15 mouse cellular contexts compared by ENCODE assay signal in genomic region chr6:89005094-89005493, GRCm38 (mm10).
DNase-seq lines count a peak whose midpoint lies in the region; ATAC-seq and TF ChIP-seq lines count a peak whose summit lies in the region.
"Had no signal": no experiment of that assay in that cellular context is flagged by ENCODE, and none has a peak within 500 bp of the region (broad histone marks: within the 10 kb centered on the region; RNA-seq: fewer than 3 reads in every experiment).

No protein-coding gene starts in this region.

- peak; percentile 12; the same call in 1 of the 2 replicates for TF ChIP-seq CTCF in heart, postnatal 0 days (IDR thresholded peaks at IDR 0.05; ENCODE audit: low read depth)
- 0 out of 2 replicates have a peak, but pooled peaks have one; percentile 10 for TF ChIP-seq CTCF in lung, adult 2 months (IDR thresholded peaks at IDR 0.05; ENCODE audit: insufficient read depth, low read length)
- peak; percentile 58 to 72 for TF ChIP-seq CTCF in CH12.LX (conservative IDR thresholded peaks at IDR 0.05 in 1 of 2, IDR thresholded peaks at IDR 0.05 in 1 of 2; ENCODE audit: low read depth in 2 of 2, low read length in 2 of 2)
- TF ChIP-seq CTCF in bone marrow, adult 2 months (IDR thresholded peaks at IDR 0.05; ENCODE audit: control insufficient read depth, insufficient read depth, low read length) = 0 out of 2 replicates have a peak, but pooled peaks have one; percentile 21

- ATAC-seq in heart, postnatal 0 days (ENCODE audit: insufficient read depth, low read depth) = no peak
- ATAC-seq in midbrain, embryonic 11.5 days (ENCODE audit: low FRiP score) = no peak
- ATAC-seq: activated CD4-positive, CD25-positive, alpha-beta regulatory T cell, adult 4 months; forebrain, embryonic 16.5 days had no signal

- H3K4me1 ChIP-seq in heart, postnatal 0 days (ENCODE audit: control insufficient read depth, insufficient read depth) = peaks cover 7% of the 10 kb centered on the region; the same call in 1 of the 2 replicates
- peaks cover 14% of the 10 kb centered on the region for H3K4me1 ChIP-seq in lung, adult 2 months (ENCODE audit: control insufficient read depth, insufficient read depth, low read length)
- H3K4me1 ChIP-seq in CH12.LX (ENCODE audit: control insufficient read depth in 1 of 2, insufficient read depth in 2 of 2) = peaks cover 15 to 50% of the 10 kb centered on the region in 2 experiments; a peak in 3 of 4 replicates
- H3K4me1 ChIP-seq in bone marrow, adult 2 months (ENCODE audit: control insufficient read depth, insufficient read depth, low read length) = no peaks in the 10 kb centered on the region
- peaks cover 37% of the 10 kb centered on the region for H3K4me1 ChIP-seq in midbrain, embryonic 11.5 days (ENCODE audit: control insufficient read depth, insufficient read depth, low read length)

- H3K27ac ChIP-seq in heart, postnatal 0 days (ENCODE audit: low read depth) = no peak overlapping the region
- no peak overlapping the region for H3K27ac ChIP-seq in CH12.LX (ENCODE audit: insufficient read depth, low read depth)
- H3K27ac ChIP-seq in bone marrow, adult 2 months (ENCODE audit: control insufficient read depth, insufficient read depth, low read depth, low read length, poor library complexity) = no peak overlapping the region
- H3K27ac ChIP-seq in midbrain, embryonic 11.5 days (ENCODE audit: low read depth, low read length) = no peak overlapping the region
- H3K27ac ChIP-seq: heart, embryonic 15.5 days; hindbrain, embryonic 15.5 days; kidney, embryonic 15.5 days; neural tube, embryonic 15.5 days had no signal

- no peak overlapping the region for H3K4me2 ChIP-seq in heart, postnatal 0 days (ENCODE audit: low read depth, low read length)
- H3K4me2 ChIP-seq in CH12.LX (ENCODE audit: insufficient read depth, low read depth, poor library complexity, severe bottlenecking) = no peak overlapping the region
- no peak overlapping the region for H3K4me2 ChIP-seq in midbrain, embryonic 11.5 days
- H3K4me2 ChIP-seq: heart, embryonic 15.5 days; hindbrain, embryonic 15.5 days; kidney, embryonic 15.5 days; neural tube, embryonic 15.5 days had no signal

- H3K27me3 ChIP-seq in heart, postnatal 0 days (ENCODE audit: control insufficient read depth, insufficient read depth, low read length) = no peaks in the 10 kb centered on the region
- H3K27me3 ChIP-seq in CH12.LX (replicated peaks) = no peaks in the 10 kb centered on the region
- no peaks in the 10 kb centered on the region for H3K27me3 ChIP-seq in midbrain, embryonic 11.5 days (ENCODE audit: control insufficient read depth, insufficient read depth, low read length)
- H3K27me3 ChIP-seq: heart, embryonic 15.5 days; hindbrain, embryonic 15.5 days; kidney, embryonic 15.5 days; neural tube, embryonic 15.5 days had no signal

- DNase-seq in heart, postnatal 0 days (ENCODE audit: low spot score) = no peak
- no peak for DNase-seq in heart, postnatal 14 days
- no peak for DNase-seq in lung, adult 2 months
- no peak for DNase-seq in lung, postnatal 14 days
- peak; percentile 62 for DNase-seq in CH12.LX (ENCODE audit: extremely low read depth)
- DNase-seq in embryo, embryonic 11 days = no peak
- DNase-seq in midbrain, embryonic 11.5 days (ENCODE audit: low spot score, missing footprints) = no peak
- DNase-seq: cerebellum, adult 11-12 months had no signal

- H3K9me3 ChIP-seq in heart, postnatal 0 days (replicated peaks; ENCODE audit: control insufficient read depth, low read length) = no peaks in the 10 kb centered on the region
- H3K9me3 ChIP-seq in CH12.LX (replicated peaks; ENCODE audit: low read length) = no peaks in the 10 kb centered on the region
- no peaks in the 10 kb centered on the region for H3K9me3 ChIP-seq in midbrain, embryonic 11.5 days (ENCODE audit: control insufficient read depth, low read length)
- H3K9me3 ChIP-seq: heart, embryonic 15.5 days; hindbrain, embryonic 15.5 days; kidney, embryonic 15.5 days; neural tube, embryonic 15.5 days had no signal

- TF ChIP-seq POLR2A in lung, adult 2 months (IDR thresholded peaks at IDR 0.05; ENCODE audit: borderline replicate concordance, extremely low read depth, low read depth, low read length) = no peak
- TF ChIP-seq POLR2A in CH12.LX (IDR thresholded peaks at IDR 0.05; ENCODE audit: low read depth, low read length) = no peak
- no peak for TF ChIP-seq POLR2A in bone marrow, adult 2 months (IDR thresholded peaks at IDR 0.05; ENCODE audit: borderline replicate concordance, control insufficient read depth, low read depth, low read length)

- in situ Hi-C loops in CH12.LX (cut with MboI; ENCODE audit: low pct_ligation_motif_present, low pct_unique_long_range_greater_than_20kb, low sequenced_read_pairs) = loop anchor here (10.0 kb wide), 1 partner anchor 70 kb away; no protein-coding TSS in a partner anchor

- no peaks in the 10 kb centered on the region for H3K36me3 ChIP-seq in heart, postnatal 0 days (replicated peaks; ENCODE audit: control insufficient read depth, insufficient read depth, low read length)
- H3K36me3 ChIP-seq in CH12.LX (replicated peaks in 1 of 2; ENCODE audit: control insufficient read depth in 1 of 2, insufficient read depth in 1 of 2, low read length in 1 of 2) = no peaks in the 10 kb centered on the region
- H3K36me3 ChIP-seq in midbrain, embryonic 11.5 days (ENCODE audit: control insufficient read depth, insufficient read depth, low read length) = no peaks in the 10 kb centered on the region
- H3K36me3 ChIP-seq: heart, embryonic 15.5 days; hindbrain, embryonic 15.5 days; kidney, embryonic 15.5 days; neural tube, embryonic 15.5 days had no signal

- intact Hi-C loops in heart, postnatal 14 days (cut with DNase I) = no loop called here

- H3K4me3 ChIP-seq in heart, postnatal 0 days (ENCODE audit: low read depth, low read length) = no peak overlapping the region
- H3K4me3 ChIP-seq in lung, adult 2 months (replicated peaks; ENCODE audit: extremely low read depth, low read depth, low read length) = no peak overlapping the region
- H3K4me3 ChIP-seq in CH12.LX (replicated peaks in 1 of 3; ENCODE audit: low read depth in 2 of 3, low read length in 2 of 3, poor library complexity in 1 of 3) = no peak overlapping the region
- no peak overlapping the region for H3K4me3 ChIP-seq in bone marrow, adult 2 months (replicated peaks; ENCODE audit: control insufficient read depth, low read depth, low read length)
- H3K4me3 ChIP-seq in midbrain, embryonic 11.5 days (ENCODE audit: low read depth, low read length) = no peak overlapping the region
- H3K4me3 ChIP-seq: heart, embryonic 15.5 days; hindbrain, embryonic 15.5 days; kidney, embryonic 15.5 days; neural tube, embryonic 15.5 days had no signal

- no peak overlapping the region for H3K9ac ChIP-seq in heart, postnatal 0 days (replicated peaks; ENCODE audit: low read depth, low read length)
- H3K9ac ChIP-seq in CH12.LX (ENCODE audit: insufficient read depth, low read depth) = no peak overlapping the region
- no peak overlapping the region for H3K9ac ChIP-seq in midbrain, embryonic 11.5 days (ENCODE audit: low read length)
- H3K9ac ChIP-seq: heart, embryonic 15.5 days; hindbrain, embryonic 15.5 days; kidney, embryonic 15.5 days; neural tube, embryonic 15.5 days had no signal

- TF ChIP-seq EP300 in heart, postnatal 0 days (IDR thresholded peaks at IDR 0.05; ENCODE audit: low read depth) = no peak
- no peak for TF ChIP-seq EP300 in CH12.LX (IDR thresholded peaks at IDR 0.05; ENCODE audit: low read length)

- no peaks in the 10 kb centered on the region for H3K79me2 ChIP-seq in CH12.LX (replicated peaks; ENCODE audit: control insufficient read depth, extremely low read depth, insufficient read depth, poor library complexity, severe bottlenecking)

- 43% methylated on average over 4 of the region's 4 CpGs for WGBS in heart, postnatal 0 days
- WGBS in lung, adult 2 months = 50% methylated on average over 4 of the region's 4 CpGs
- 55% methylated on average over 4 of the region's 4 CpGs for WGBS in bone marrow, adult 2 months
- WGBS in midbrain, embryonic 11.5 days = 46% methylated on average over 4 of the region's 4 CpGs

- TF ChIP-seq RAD21 in CH12.LX (IDR thresholded peaks at IDR 0.05; ENCODE audit: low read depth, low read length) = peak; percentile 73

- dilution Hi-C loops in CH12.LX (cut with MboI; ENCODE audit: extremely low pct_ligation_motif_present, extremely low pct_unique_long_range_greater_than_20kb, low sequenced_read_pairs) = no loop called here

TF ChIP-seq in CH12.LX, 34 proteins besides CTCF, POLR2A, EP300 and RAD21:
- TF ChIP-seq ZC3H11A (IDR thresholded peaks at IDR 0.05; ENCODE audit: low read depth, low read length) (peak; percentile 64; the same call in 1 of the 2 replicates), E2F4 (IDR thresholded peaks at IDR 0.05; ENCODE audit: insufficient replicate concordance, low read depth, low read length) (no peak), USF2 (conservative IDR thresholded peaks at IDR 0.05; ENCODE audit: low read depth, low read length) (no peak), SMC3 (IDR thresholded peaks at IDR 0.05; ENCODE audit: low read depth, low read length) (peak; percentile 76)

Comparison
In these comparisons a context has a peak if more than half of its experiments do, and no peak if none do; other contexts are left out.
1. CTCF ChIP-seq: peak in every context shown above with its lines; median percentile 65 in CH12.LX; 21 in bone marrow, adult 2 months; 12 in heart, postnatal 0 days; 10 in lung, adult 2 months.